ENCODE assay signal across 13 mouse cellular contexts in the genomic region with DNA sequence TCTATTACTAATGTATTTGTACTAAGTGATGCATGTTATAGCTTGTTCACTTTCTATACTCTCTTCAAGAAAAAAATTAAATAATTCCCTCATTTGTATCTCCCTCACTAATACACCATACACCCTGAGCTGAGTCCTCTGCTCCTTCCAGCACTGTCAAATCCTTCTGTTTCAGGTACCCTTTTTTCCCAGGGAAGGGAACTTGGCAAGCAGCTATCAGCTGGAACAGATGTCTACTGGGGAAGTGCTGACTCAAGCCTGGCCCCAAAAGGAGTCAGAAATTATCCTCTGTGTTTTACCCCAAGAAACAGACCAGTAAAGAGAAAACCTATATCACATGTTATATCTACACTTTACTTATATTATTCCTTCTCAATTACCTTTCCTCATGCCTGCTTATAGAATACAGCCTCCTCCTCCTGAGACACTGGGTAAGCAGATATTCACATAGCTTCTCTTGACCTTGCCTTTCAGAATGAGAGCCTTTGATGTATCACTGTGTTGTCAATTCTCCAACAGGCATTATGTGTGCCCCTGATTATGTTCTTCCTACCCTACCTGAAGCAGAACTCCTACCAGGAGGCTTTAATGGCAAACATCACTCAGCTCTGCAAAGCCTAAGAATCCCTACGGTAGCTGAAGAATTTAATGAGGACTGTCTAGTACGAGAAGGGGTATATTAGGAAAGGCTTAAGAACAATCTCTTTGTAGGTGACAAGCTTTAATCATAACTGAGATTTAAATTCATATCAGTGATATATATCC.
"Had no signal": no experiment of that assay in that cellular context is flagged by ENCODE, and none has a peak within 500 bp of the region (broad histone marks: within the 10 kb centered on the region; RNA-seq: fewer than 3 reads in every experiment).

No protein-coding gene starts in this region.

- H3K36me3 ChIP-seq: kidney, embryonic 15.5 days; limb, embryonic 10.5 days; liver, embryonic 15.5 days; neural tube, embryonic 12.5 days; stomach, embryonic 15.5 days had no signal

- H3K27ac ChIP-seq: kidney, embryonic 15.5 days; left cerebral cortex, adult 2 months; limb, embryonic 10.5 days; liver, embryonic 15.5 days; neural tube, embryonic 12.5 days; stomach, embryonic 15.5 days had no signal

- H3K27me3 ChIP-seq: kidney, embryonic 15.5 days; liver, embryonic 15.5 days; neural tube, embryonic 12.5 days; stomach, embryonic 15.5 days had no signal

- H3K4me2 ChIP-seq: kidney, embryonic 15.5 days; liver, embryonic 11.5 days; liver, embryonic 15.5 days; neural tube, embryonic 12.5 days; stomach, embryonic 15.5 days had no signal

- ATAC-seq: lung, postnatal 0 days had no signal

- H3K9ac ChIP-seq: kidney, embryonic 15.5 days; liver, embryonic 15.5 days; neural tube, embryonic 12.5 days; stomach, embryonic 15.5 days had no signal

- H3K4me3 ChIP-seq: kidney, embryonic 15.5 days; left cerebral cortex, adult 2 months; limb, embryonic 10.5 days; liver, embryonic 15.5 days; neural tube, embryonic 12.5 days; stomach, embryonic 15.5 days had no signal

- H3K4me1 ChIP-seq: kidney, embryonic 15.5 days; limb, embryonic 10.5 days; liver, embryonic 15.5 days; neural tube, embryonic 12.5 days; stomach, embryonic 15.5 days had no signal

- DNase-seq: kidney, postnatal 14 days; lung, adult 2 months; lung, postnatal 36 days; thymus, adult 2 months; thymus, postnatal 25 days had no signal

- H3K9me3 ChIP-seq: kidney, embryonic 15.5 days; limb, embryonic 10.5 days; liver, embryonic 15.5 days; neural tube, embryonic 12.5 days; stomach, embryonic 15.5 days had no signal
